Mouse (Mus musculus): Measurements from ENCODE around the gene Figla. TPM values are rescaled to one million over a fixed set of nuclear protein-coding genes. Genes with fewer than 3 reads are reported as not detected.

The Figla gene
- polyA plus RNA-seq, 1 experiment = 0.99 TPM

- H3K27me3 ChIP-seq (ENCODE audit: control insufficient read depth, insufficient read depth, low read length) = no peaks in the 10 kb centered on the region
- H3K4me3 ChIP-seq (ENCODE audit: control insufficient read depth, low read depth, low read length) = peak overlapping the region; percentile 32; the same call in 1 of the 2 replicates
- TF ChIP-seq POLR2A (IDR thresholded peaks at IDR 0.05; ENCODE audit: control insufficient read depth, low read depth, low read length) (no peak), CTCF (IDR thresholded peaks at IDR 0.05; ENCODE audit: control insufficient read depth, insufficient read depth, insufficient replicate concordance, low read depth, low read length) (no peak)
- H3K36me3 ChIP-seq (ENCODE audit: control insufficient read depth, insufficient read depth, low read length) = no peaks in the 10 kb centered on the region
- no peak overlapping the region for H3K27ac ChIP-seq (ENCODE audit: control insufficient read depth, insufficient read depth, low read depth, low read length)
- no peaks in the 10 kb centered on the region; the same call in 1 of the 2 replicates for H3K4me1 ChIP-seq (ENCODE audit: control insufficient read depth, insufficient read depth, low read length)
Measured at GRCm38 (mm10) chr6:86029323-86029713, 13.3 kb downstream of the Figla start.

DNA sequence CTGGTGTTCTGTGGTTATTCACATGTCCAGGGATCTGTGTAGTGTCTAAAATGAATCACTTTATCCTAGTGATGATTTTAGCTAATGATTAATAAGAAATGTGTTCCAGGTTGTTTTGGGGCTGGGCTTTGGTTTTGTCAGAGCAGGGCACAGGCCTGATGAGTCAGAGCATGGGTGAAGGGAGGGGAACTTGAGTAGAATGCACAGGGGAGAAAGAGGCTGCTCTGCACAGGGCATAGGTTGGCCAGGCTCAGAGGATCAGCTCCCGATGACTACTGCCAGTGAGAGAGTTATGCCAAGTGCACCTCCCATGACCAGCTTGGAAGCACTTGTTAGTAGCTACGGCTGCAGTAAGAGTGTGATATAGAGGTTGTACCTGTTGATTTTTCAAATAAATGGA is 15.6 kb downstream of the Figla start:
- Histone ChIP-seq H3K27ac (ENCODE audit: control insufficient read depth, insufficient read depth, low read depth, low read length) (no peak overlapping the region), H3K27me3 (ENCODE audit: control insufficient read depth, insufficient read depth, low read length) (no peaks in the 10 kb centered on the region), H3K4me1 (ENCODE audit: control insufficient read depth, insufficient read depth, low read length) (no peaks in the 10 kb centered on the region; the same call in 1 of the 2 replicates), H3K4me3 (ENCODE audit: control insufficient read depth, low read depth, low read length) (no peak overlapping the region), H3K36me3 (ENCODE audit: control insufficient read depth, insufficient read depth, low read length) (no peaks in the 10 kb centered on the region)
- TF ChIP-seq CTCF (IDR thresholded peaks at IDR 0.05; ENCODE audit: control insufficient read depth, insufficient read depth, insufficient replicate concordance, low read depth, low read length) = no peak
- no peak for TF ChIP-seq POLR2A (IDR thresholded peaks at IDR 0.05; ENCODE audit: control insufficient read depth, low read depth, low read length)

DNA sequence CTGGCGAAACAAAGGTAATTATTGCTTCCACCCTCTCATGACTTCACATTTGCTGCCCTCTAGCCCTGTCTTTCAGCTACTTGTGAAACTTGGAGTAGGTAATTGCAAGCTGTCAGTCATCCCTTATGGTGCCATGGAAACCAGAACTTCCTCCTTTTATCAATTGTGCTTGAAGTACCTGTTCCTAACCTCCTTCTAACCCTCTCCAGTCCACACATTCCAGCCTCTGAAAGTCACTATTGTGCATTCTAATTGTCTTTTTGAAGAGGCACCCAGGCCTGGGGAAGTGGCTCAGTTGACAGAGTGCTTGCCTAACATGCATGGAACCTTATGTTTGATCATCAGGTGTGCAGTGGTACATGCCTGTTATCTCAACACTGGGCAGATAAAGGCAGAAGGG is 17.7 kb downstream of the Figla start:
- no peak overlapping the region for H3K27ac ChIP-seq (ENCODE audit: control insufficient read depth, insufficient read depth, low read depth, low read length)
- H3K4me1 ChIP-seq (ENCODE audit: control insufficient read depth, insufficient read depth, low read length) = no peaks in the 10 kb centered on the region; the same call in 1 of the 2 replicates
- H3K36me3 ChIP-seq (ENCODE audit: control insufficient read depth, insufficient read depth, low read length) = no peaks in the 10 kb centered on the region
- no peak for TF ChIP-seq CTCF (IDR thresholded peaks at IDR 0.05; ENCODE audit: control insufficient read depth, insufficient read depth, insufficient replicate concordance, low read depth, low read length)
- no peak overlapping the region for H3K4me3 ChIP-seq (ENCODE audit: control insufficient read depth, low read depth, low read length)
- no peaks in the 10 kb centered on the region for H3K27me3 ChIP-seq (ENCODE audit: control insufficient read depth, insufficient read depth, low read length)

GRCm38 (mm10) chr6:86038901-86039300 is 22.9 kb downstream of the Figla start:
- no peaks in the 10 kb centered on the region for H3K36me3 ChIP-seq (ENCODE audit: control insufficient read depth, insufficient read depth, low read length)
- H3K27me3 ChIP-seq (ENCODE audit: control insufficient read depth, insufficient read depth, low read length) = no peaks in the 10 kb centered on the region
- no peak overlapping the region for H3K27ac ChIP-seq (ENCODE audit: control insufficient read depth, insufficient read depth, low read depth, low read length)
- no peak for TF ChIP-seq CTCF (IDR thresholded peaks at IDR 0.05; ENCODE audit: control insufficient read depth, insufficient read depth, insufficient replicate concordance, low read depth, low read length)
- no peak for TF ChIP-seq POLR2A (IDR thresholded peaks at IDR 0.05; ENCODE audit: control insufficient read depth, low read depth, low read length)
- H3K4me1 ChIP-seq (ENCODE audit: control insufficient read depth, insufficient read depth, low read length) = no peaks in the 10 kb centered on the region
- no peak overlapping the region for H3K4me3 ChIP-seq (ENCODE audit: control insufficient read depth, low read depth, low read length)

DNA sequence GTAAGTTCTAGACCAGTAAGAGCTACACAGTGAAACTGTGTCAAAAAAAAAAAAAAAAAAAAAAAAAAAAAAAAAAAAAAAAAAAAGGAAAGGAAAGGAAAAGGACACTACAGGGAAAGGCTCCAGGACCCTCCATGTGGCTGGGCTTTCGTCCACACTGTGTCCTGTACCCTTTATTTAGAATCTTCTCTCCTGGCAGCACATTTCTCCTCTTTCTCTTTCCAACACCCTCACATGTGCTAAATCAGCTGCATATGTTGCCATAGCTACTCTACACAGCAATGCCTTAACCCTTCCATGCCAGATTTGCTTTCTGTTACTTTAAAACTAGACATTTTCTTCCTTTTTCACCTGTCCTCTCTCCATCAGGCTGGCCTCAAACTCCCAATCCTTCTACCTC is 24.2 kb downstream of the Figla start:
- no peaks in the 10 kb centered on the region for H3K36me3 ChIP-seq (ENCODE audit: control insufficient read depth, insufficient read depth, low read length)
- no peaks in the 10 kb centered on the region for H3K4me1 ChIP-seq (ENCODE audit: control insufficient read depth, insufficient read depth, low read length)
- no peaks in the 10 kb centered on the region for H3K27me3 ChIP-seq (ENCODE audit: control insufficient read depth, insufficient read depth, low read length)
- TF ChIP-seq POLR2A (IDR thresholded peaks at IDR 0.05; ENCODE audit: control insufficient read depth, low read depth, low read length) (no peak), CTCF (IDR thresholded peaks at IDR 0.05; ENCODE audit: control insufficient read depth, insufficient read depth, insufficient replicate concordance, low read depth, low read length) (no peak)
- H3K27ac ChIP-seq (ENCODE audit: control insufficient read depth, insufficient read depth, low read depth, low read length) = no peak overlapping the region
- H3K4me3 ChIP-seq (ENCODE audit: control insufficient read depth, low read depth, low read length) = no peak overlapping the region

DNA sequence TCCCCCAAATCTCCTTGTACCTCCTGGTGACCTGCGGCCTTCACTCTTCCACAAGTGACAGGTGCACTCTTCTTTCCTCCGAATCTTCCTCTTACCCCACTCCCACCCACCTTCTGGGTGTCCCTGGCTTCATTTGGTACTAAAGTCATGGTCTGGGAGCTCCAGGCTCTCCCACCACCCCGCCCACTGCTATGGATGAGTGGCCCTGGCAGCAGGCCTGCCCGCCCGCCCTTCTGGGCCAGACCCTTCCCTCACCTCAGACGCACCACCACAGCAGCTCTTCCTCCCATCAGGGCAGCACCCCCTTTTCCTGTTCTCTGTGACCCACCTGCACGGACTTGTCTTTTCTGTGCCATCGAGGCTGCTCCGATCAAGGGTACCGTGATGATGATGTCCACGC is 31.5 kb downstream of the Figla start:
- Histone ChIP-seq H3K36me3 (ENCODE audit: control insufficient read depth, insufficient read depth, low read length) (no peaks in the 10 kb centered on the region), H3K4me1 (ENCODE audit: control insufficient read depth, insufficient read depth, low read length) (no peaks in the 10 kb centered on the region), H3K4me3 (ENCODE audit: control insufficient read depth, low read depth, low read length) (no peak overlapping the region), H3K27ac (ENCODE audit: control insufficient read depth, insufficient read depth, low read depth, low read length) (no peak overlapping the region), H3K27me3 (ENCODE audit: control insufficient read depth, insufficient read depth, low read length) (no peaks in the 10 kb centered on the region)
- TF ChIP-seq POLR2A (IDR thresholded peaks at IDR 0.05; ENCODE audit: control insufficient read depth, low read depth, low read length) (no peak), CTCF (IDR thresholded peaks at IDR 0.05; ENCODE audit: control insufficient read depth, insufficient read depth, insufficient replicate concordance, low read depth, low read length) (no peak)

DNA sequence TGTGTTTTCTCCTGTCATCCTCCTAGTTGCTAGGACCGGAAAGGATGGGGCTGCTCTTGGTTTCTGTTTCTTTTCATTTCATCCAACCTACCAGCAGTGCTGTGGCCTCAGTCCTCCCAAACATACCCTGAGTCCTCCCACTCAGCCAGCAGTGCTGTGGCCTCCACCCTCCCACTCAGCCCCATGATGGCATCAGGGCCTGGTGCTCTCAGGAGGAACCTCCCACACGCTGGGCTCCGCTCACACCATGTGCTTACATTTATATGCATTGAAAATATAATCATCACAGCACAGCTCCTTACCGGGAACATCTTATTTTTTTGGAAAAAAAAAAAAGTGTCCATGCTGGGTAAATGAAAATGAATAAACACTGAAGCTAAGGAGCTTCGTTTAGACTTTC is 32.5 kb downstream of the Figla start:
- Histone ChIP-seq H3K4me1 (ENCODE audit: control insufficient read depth, insufficient read depth, low read length) (no peaks in the 10 kb centered on the region), H3K27me3 (ENCODE audit: control insufficient read depth, insufficient read depth, low read length) (no peaks in the 10 kb centered on the region), H3K36me3 (ENCODE audit: control insufficient read depth, insufficient read depth, low read length) (no peaks in the 10 kb centered on the region), H3K27ac (ENCODE audit: control insufficient read depth, insufficient read depth, low read depth, low read length) (no peak overlapping the region), H3K4me3 (ENCODE audit: control insufficient read depth, low read depth, low read length) (no peak overlapping the region)
- no peak for TF ChIP-seq POLR2A (IDR thresholded peaks at IDR 0.05; ENCODE audit: control insufficient read depth, low read depth, low read length)
- TF ChIP-seq CTCF (IDR thresholded peaks at IDR 0.05; ENCODE audit: control insufficient read depth, insufficient read depth, insufficient replicate concordance, low read depth, low read length) = no peak

Measured in testis, adult 2 months (tissue).